Mouse (Mus musculus) c-Kit-positive CD71-negative TER-119-negative erythroid progenitor cells, embryonic 14.5 days (primary cell): ENCODE results near the gene Pxt1.
A peak's percentile ranks its signal among the peaks of the same experiment; 100 is the strongest.

Experiments
- DNase-seq: peaks from one replicate; pipeline ENCODE4 v3.0.0-alpha.2; 2013; ENCODE audit warnings: low read depth

The Pxt1 gene

GRCm38 (mm10) chr17:28947011-28947939, 3.6 kb upstream of the Pxt1 start:
- no peak for DNase-seq

GRCm38 (mm10) chr17:28944481-28944880, 841 bp upstream of the Pxt1 start:
- no peak for DNase-seq

GRCm38 (mm10) chr17:28942101-28942500, 1.5 kb downstream of the Pxt1 start:
- no peak for DNase-seq

- no peak for DNase-seq
Observed at GRCm38 (mm10) chr17:28940776-28941555, 2.7 kb downstream of the Pxt1 start.

GRCm38 (mm10) chr17:28936622-28937345, 6.9 kb downstream of the Pxt1 start:
- DNase-seq: no peak

- no peak for DNase-seq
Observed at GRCm38 (mm10) chr17:28936133-28936532, 7.5 kb downstream of the Pxt1 start.

GRCm38 (mm10) chr17:28934120-28934916, 9.3 kb downstream of the Pxt1 start:
- DNase-seq: no peak

- no peak for DNase-seq
Observed at GRCm38 (mm10) chr17:28932274-28932673, 11.4 kb downstream of the Pxt1 start.

GRCm38 (mm10) chr17:28931436-28932211, 12.0 kb downstream of the Pxt1 start:
- DNase-seq: no peak

- no peak for DNase-seq
Observed at GRCm38 (mm10) chr17:28930392-28931074, 13.1 kb downstream of the Pxt1 start.

- no peak for DNase-seq
Observed at GRCm38 (mm10) chr17:28929369-28929768, 14.3 kb downstream of the Pxt1 start.

GRCm38 (mm10) chr17:28928004-28928403, 15.6 kb downstream of the Pxt1 start:
- DNase-seq: no peak

- DNase-seq: no peak
Observed at GRCm38 (mm10) chr17:28926866-28927635, 16.6 kb downstream of the Pxt1 start.

GRCm38 (mm10) chr17:28926380-28926779, 17.3 kb downstream of the Pxt1 start:
- peak; percentile 60 for DNase-seq

GRCm38 (mm10) chr17:28924957-28925595, 18.6 kb downstream of the Pxt1 start:
- no peak for DNase-seq

GRCm38 (mm10) chr17:28922096-28922495, 21.5 kb downstream of the Pxt1 start:
- DNase-seq: no peak

- no peak for DNase-seq
Observed at GRCm38 (mm10) chr17:28921086-28921485, 22.6 kb downstream of the Pxt1 start.

GRCm38 (mm10) chr17:28916520-28916919, 27.1 kb downstream of the Pxt1 start:
- no peak for DNase-seq
